Mouse (Mus musculus) gastrocnemius, adult 2 months (tissue): ENCODE measurements at regions not wholly inside any gene's neighbourhood (a gene's known extent, or its start where the extent isn't known, plus 50 kb on each side); places are given as distances from the start of the nearest gene placed in this dataset.

Experiments used
- DNase-seq: peaks from one replicate; pipeline ENCODE4 v3.0.0; 2022
- H3K27ac ChIP-seq: fragments of 200-600 bp; 2 replicates; pipeline ENCODE4 v1.8.1; 2022; ENCODE audit warnings: mild to moderate bottlenecking
- H3K4me3 ChIP-seq: fragments of 200-600 bp; 2 replicates; pipeline ENCODE4 v1.8.1; 2022; ENCODE audit warnings: mild to moderate bottlenecking, moderate library complexity
- CTCF ChIP-seq: fragments of 200-600 bp; IDR thresholded peaks from 2 replicates; pipeline ENCODE4 v1.8.1; 2022; ENCODE audit warnings: antibody characterized with exemption, mild to moderate bottlenecking, moderate library complexity
- intact Hi-C: fragments of 180-260 bp; cut with DNase I; formaldehyde crosslinking; loops from one replicate; pipeline ENCODE4 v1.15.1; 2025

DNA sequence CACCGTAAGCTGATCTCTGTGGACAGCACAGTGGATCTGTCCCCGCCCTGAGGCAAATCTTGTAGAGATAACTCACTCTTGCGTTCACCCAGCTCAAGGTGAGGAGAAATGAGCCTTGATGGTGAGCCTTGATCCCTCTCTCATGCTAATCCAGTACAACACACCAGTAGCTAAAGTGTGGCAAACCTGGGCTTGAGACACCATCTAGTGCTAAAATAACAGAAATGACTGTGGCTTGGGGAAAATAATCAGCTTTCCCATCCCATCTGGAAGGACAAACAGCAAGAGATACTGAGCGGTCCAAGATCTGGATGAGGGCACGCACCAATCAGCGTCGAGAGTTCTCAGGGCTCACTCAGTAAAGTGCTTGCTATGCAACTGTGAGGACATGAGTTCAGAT is 50.9 kb upstream of the Cbln4 start:
- intact Hi-C loops = no loop called here
- H3K27ac ChIP-seq = no peak overlapping the region
- H3K4me3 ChIP-seq = no peak overlapping the region
- DNase-seq = no peak
- TF ChIP-seq CTCF = no peak

DNA sequence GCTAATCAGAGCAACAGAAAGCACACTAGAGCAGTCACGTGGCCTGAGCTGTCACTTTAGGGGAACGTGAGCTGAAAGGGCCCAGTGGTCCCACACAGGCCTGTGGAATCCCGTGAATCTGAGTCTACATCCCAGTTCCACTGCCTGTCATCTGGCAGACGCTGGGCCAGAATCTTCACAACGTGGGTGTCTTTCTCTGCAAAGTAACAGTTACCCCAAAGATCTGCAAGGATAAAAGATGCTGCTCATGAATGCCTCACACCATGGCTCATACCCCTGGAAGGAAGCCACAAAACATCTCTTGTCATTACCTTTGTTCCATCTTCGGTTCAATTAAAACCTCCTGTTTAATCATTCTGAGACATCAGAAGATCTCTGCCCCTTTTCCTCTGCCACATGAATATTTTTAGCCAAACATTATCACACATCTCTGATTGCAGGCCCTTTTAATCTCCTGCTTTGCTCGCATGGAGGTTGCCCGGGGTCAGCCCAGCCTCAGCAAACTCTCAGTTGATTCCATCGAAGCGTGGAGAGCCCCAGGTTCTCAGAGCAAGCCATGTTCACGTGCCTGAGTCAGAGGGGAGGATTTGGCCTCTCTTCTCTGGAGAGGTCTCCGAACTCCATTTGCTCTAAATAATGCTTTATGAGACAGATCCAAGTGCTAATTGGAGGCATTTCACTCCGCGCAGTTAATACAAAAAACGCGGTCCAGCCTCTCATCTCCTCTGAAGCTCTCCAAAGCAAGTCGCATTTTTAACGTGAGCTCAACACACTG is 60.8 kb upstream of the Cbln4 start:
- Histone ChIP-seq H3K4me3 (no peak overlapping the region), H3K27ac (no peak overlapping the region)
- no peak for DNase-seq
- TF ChIP-seq CTCF = no peak
- intact Hi-C loops = no loop called here

DNA sequence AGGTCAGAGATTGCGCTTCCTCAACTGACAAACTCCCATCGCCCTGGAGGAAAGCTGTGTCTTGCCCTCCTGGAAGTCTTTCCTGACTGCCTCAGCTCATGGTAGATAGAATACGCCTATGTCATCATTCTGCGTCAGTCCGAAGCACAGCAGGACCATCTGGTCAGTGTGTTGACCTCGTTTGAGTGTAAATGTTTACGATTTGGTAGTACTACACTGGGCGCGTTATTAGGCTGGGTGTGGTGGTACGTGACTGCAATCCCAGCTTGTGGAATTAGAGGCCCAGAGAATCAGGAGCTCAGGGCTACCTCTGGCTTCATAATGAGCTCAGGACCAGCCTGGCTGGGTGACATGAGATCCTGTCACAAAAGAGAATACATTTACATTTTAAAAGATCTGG is 62.0 kb upstream of the Cbln4 start:
- Histone ChIP-seq H3K4me3 (no peak overlapping the region), H3K27ac (no peak overlapping the region)
- TF ChIP-seq CTCF = no peak
- DNase-seq = no peak
- intact Hi-C loops = no loop called here

DNA sequence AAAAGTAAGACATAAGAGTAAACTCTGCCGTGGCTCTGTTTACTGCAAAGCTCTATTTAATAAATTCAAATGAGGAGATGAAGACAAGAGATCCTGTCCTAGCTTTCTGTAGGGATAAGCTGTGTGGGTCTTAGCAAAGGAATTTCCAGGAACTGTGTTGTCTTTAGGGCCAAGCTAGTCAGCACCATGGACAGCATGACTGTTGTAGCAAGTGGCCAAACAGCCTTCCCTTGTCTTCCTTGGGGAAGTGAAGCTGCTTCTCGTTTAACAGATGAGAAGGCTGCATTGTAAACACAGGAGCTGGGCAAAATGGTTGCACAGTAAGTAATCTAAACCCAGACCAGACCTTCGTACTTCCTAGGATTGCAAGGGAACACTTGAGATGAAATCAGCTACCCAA is 67.4 kb upstream of the Cbln4 start:
- no peak for DNase-seq
- no peak overlapping the region for H3K27ac ChIP-seq
- no peak overlapping the region for H3K4me3 ChIP-seq
- TF ChIP-seq CTCF = no peak
- intact Hi-C loops = no loop called here

DNA sequence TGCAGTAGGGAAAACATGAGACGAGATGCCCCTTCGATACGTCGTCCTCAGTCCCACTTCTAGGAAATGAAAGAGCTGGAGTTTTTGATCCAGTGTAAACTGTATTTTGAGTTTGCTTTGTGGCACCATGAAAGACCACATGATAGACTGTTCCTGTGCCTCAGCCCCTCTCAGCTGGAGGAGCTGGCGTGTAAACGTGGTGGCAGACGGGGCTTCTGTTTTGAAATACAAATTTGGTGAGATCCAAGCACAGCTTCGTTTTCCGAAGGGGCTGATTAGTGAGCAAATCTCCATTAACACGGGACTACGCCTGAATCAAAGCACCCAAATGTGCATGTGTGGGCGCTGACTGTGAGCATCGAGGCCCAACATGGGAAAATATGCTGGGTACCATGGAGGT is 70.4 kb upstream of the Cbln4 start:
- intact Hi-C loops = no loop called here
- TF ChIP-seq CTCF = no peak
- Histone ChIP-seq H3K4me3 (no peak overlapping the region), H3K27ac (no peak overlapping the region)
- DNase-seq = no peak

DNA sequence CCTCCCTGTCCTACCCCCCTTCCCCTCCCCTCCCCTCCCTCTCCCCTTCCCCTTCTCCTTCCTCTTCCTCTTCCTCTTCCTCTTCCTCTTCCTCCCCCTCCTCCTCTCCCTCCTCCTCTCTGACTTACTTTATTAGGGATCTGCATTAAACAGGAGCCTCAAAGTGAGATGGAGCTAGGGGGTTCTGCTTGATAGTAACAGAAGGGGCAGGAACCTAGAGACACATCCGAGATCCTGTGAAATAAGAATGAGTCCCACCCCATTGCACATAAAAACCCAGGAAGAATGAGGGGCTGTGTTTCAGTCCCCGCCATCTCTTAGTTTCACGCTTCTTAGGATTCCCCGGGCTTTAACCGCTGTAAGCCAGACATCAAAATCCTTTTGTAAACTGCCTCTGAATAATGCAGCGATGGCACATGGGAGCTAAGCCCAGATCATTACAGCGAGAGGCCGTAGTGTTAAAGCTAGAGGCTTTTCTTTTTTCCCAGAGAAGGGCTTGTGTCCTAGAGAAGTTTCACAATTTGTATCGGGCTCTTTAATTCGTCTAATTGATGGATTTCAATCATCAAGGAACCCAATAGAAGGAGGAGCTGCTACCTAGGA is 72.4 kb upstream of the Cbln4 start:
- no peak overlapping the region for H3K4me3 ChIP-seq
- no peak for DNase-seq
- intact Hi-C loops = no loop called here
- H3K27ac ChIP-seq = no peak overlapping the region
- TF ChIP-seq CTCF = no peak

DNA sequence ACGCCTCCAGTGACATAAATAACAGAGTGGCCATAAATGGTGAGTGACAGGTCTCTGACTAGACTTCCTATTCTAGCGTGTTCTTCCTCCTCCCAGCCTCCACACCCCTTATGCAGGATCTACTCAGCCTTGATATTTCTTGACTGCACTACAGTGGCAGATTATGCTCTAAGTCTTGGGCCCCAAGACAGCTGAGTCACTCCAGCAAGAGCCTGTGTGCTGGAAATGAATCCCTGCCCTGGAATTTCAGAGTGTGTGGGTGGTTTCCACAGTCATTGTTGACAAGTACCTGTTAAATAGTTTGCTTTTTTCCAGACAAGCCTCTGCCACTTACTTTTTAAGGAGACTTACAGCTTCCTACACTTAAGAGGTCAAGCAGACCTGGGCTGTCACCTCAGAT is 84.3 kb upstream of the Cbln4 start:
- intact Hi-C loops = no loop called here
- Histone ChIP-seq H3K27ac (no peak overlapping the region), H3K4me3 (no peak overlapping the region)
- DNase-seq = no peak
- TF ChIP-seq CTCF = no peak

DNA sequence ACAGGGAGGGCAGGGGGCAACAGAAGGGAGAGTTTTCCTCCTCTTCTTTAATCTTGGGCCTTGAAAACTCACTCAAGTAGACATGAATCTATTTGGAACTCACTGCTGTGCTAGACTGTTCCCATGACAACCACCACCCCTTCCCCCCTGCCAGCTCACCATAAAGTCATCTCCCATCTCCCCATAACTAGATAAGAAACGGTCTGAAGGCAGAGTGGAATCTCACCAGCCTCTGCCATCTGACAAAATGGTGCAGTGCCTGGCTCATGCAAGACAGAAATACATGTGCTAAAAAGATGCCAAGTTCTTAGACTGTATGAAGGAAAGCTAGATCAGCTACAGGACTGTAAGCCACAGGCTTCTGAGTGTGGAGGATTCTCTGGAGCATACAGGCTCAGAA is 88.0 kb upstream of the Cbln4 start:
- DNase-seq = no peak
- TF ChIP-seq CTCF = no peak
- H3K4me3 ChIP-seq = no peak overlapping the region
- intact Hi-C loops = no loop called here
- H3K27ac ChIP-seq = no peak overlapping the region

DNA sequence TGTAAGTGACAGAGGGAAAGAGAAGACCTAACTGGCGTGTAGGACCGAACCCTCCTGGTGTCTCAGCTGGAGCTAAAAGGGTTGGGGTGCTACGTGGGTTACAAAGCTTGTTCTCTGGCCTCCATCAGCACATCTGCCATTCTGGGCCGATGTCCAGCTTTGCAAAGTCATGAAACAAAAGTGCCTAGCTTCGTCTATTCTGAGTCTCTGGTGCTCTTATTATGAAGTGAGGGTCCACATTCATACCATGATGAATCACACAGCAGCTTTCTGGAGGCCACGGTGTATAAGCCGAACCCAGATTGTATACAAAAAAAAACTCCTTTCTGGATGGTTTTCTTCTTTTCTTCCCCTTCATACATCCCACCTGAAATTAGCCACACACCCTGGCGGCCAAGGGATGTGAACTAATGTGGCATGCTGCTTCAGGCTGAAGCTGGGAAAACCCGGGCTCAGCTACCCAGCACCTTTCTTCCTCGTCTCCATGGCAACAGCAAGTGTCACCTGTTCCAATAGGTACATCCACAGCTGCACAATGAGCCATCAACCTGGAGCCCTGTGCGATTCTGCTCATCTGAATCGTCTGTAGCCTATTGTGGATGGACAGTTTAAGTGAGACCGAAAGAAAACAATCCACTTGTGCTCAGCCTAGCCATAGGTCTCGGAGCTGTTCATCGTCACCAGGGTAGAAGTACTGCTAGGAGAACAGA is 89.5 kb upstream of the Cbln4 start:
- Histone ChIP-seq H3K27ac (no peak overlapping the region), H3K4me3 (no peak overlapping the region)
- TF ChIP-seq CTCF = no peak
- intact Hi-C loops = no loop called here
- DNase-seq = no peak

DNA sequence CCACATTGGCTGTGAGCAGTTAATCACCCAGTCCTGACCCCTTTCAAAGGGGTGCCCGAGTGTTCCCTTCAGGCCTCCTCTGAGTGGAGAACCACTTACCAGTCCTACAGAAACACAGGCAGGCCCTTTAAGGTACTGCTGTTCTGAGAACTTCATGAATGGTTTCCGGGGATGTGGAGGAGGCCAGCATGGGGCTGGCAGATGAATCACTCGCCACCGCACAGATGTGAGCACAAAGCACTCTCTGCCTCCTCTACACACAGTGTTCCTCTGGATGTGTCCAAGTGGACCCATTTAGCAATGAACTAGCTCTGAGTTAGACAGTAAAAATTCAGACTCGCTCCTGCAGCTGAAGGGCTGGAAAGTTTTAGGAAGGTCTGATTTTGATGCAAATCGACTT is 96.8 kb upstream of the Cbln4 start:
- Histone ChIP-seq H3K27ac (no peak overlapping the region), H3K4me3 (no peak overlapping the region)
- no peak for TF ChIP-seq CTCF
- intact Hi-C loops = no loop called here
- no peak for DNase-seq

DNA sequence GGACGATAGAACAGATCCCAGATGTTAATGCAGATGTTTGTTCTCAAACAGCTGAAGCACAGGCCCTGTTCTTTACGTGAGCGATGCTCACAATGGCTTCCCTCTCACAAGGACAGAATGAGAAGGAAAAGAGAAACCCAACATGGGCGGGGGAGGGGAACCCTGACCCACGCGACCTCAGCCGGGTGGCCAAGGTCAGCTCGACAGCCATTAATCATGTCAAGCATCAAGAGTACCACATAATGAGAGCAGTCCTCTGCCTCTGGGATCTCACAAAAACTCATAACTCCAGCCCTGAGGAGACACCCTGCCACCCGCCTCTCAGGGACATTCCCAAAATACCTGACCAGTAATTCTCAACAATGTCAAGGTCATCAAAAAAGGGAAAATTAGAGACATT is 100.0 kb upstream of the Cbln4 start:
- no peak overlapping the region for H3K4me3 ChIP-seq
- H3K27ac ChIP-seq = no peak overlapping the region
- no peak for DNase-seq
- intact Hi-C loops = no loop called here
- no peak for TF ChIP-seq CTCF

DNA sequence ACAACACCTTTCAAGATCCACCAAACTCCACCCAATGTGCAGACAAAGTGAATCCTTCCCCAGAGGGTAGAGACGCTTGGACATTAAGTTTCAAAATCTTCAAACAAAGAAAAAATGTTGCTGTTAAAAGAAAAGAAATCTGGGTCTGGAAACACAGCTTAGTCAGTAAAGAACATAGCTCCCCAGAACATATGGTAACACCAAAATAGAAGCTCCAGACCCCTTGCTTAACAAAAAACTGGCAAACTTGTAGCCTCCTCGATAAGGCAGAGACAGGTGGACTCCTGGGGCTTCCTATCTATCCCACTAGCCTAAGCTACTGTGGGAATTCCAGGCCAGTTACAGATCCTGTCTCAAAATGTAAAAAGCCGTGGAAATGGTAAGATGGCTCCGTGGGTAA is 99.6 kb upstream of the Mc3r start:
- intact Hi-C loops = no loop called here
- Histone ChIP-seq H3K4me3 (no peak overlapping the region), H3K27ac (no peak overlapping the region)
- no peak for DNase-seq
- no peak for TF ChIP-seq CTCF

DNA sequence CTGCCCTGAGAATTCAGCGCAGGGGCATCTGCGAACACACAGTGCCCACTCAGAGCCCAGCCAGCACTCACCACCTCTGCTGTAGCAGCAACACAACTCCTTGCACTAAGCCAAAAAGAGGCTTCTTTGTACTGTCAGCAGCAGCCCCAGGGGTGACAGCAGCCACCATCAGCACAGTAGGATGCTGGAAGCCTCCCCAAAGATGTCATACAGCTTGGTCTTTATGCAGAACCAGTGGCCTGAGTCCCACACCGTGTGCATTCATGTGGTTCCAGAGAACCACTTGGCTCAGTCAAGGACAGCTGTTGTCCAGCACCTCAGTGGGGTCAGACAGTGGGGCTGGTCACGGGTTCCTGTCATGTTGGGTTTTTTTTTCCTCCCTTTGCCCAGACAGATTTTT is 98.6 kb upstream of the Mc3r start:
- intact Hi-C loops = no loop called here
- H3K4me3 ChIP-seq = no peak overlapping the region

DNA sequence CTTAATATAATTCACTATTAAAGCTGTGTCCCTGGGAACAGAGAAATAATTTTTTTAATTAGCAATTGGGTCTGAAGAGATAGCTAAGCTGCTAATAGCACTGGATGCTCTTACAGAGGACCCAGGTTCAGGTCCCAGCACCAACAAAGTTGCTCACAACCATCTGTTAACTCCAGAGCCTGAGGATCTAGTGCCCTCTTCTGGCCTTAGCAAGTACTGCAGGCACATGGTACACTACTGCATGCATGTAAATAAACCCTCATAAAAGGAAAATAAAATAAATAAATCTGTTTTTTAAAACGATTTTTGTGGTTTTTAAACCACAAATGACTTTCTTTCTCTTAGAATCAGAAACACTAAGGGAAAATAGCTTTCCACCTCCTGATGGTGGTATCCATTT is 97.4 kb upstream of the Mc3r start:
- no peak overlapping the region for H3K4me3 ChIP-seq
- intact Hi-C loops = no loop called here
- no peak for DNase-seq
- H3K27ac ChIP-seq = no peak overlapping the region
- TF ChIP-seq CTCF = peak; percentile 26; the same call in 1 of the 2 replicates

More for the DNA sequence above, 98.6 kb upstream of the Mc3r start:
- H3K27ac ChIP-seq = no peak overlapping the region
- no peak for DNase-seq
- TF ChIP-seq CTCF = no peak
